Mouse (Mus musculus): Measurements from ENCODE around the gene 4932429P05Rik.

The 4932429P05Rik gene

GRCm38 (mm10) chrX:89751968-89752367, at the start of gene 4932429P05Rik:
Gene 4932429P05Rik, plus strand, starts transcription at chrX:89752268.
- DNase-seq (ENCODE audit: low spot score) = no peak
